Mouse (Mus musculus): ENCODE results near the gene Clcf1. TPM values are rescaled to one million over a fixed set of nuclear protein-coding genes. Genes with fewer than 3 reads are reported as not detected.

The Clcf1 gene
- total and polyA plus RNA-seq, 3 experiments = 0.42 to 2.3 TPM; not detected in 1

- peaks cover 2% of the 10 kb centered on the region; the same call in 1 of the 2 replicates for H3K79me2 ChIP-seq (ENCODE audit: control insufficient read depth, insufficient read depth, low read length, poor library complexity)
- H3K36me3 ChIP-seq (ENCODE audit: control insufficient read depth in 1 of 2, insufficient read depth in 2 of 2, low read length in 2 of 2) = peaks cover 0 to 33% of the 10 kb centered on the region in 2 experiments; a peak in 2 of 4 replicates
- no peak overlapping the region for H3K4me3 ChIP-seq (ENCODE audit: control insufficient read depth in 1 of 2, insufficient read depth in 1 of 2, low read depth in 2 of 2, low read length in 2 of 2)
- H3K9me3 ChIP-seq (replicated peaks; ENCODE audit: insufficient read depth, low read length) = no peaks in the 10 kb centered on the region
- DNase-seq (ENCODE audit: low read depth, low spot score) = no peak
- no peak for TF ChIP-seq UBTF (IDR thresholded peaks at IDR 0.05; ENCODE audit: borderline replicate concordance, insufficient read depth, low read depth, low read length)
- TF ChIP-seq ETS1 (IDR thresholded peaks at IDR 0.05; ENCODE audit: low read depth, low read length) = no peak
- no peak overlapping the region for H3K9ac ChIP-seq (ENCODE audit: control insufficient read depth, low read depth, low read length, poor library complexity, severe bottlenecking)
- no peak overlapping the region for H3K27ac ChIP-seq (ENCODE audit: control insufficient read depth, low read depth, low read length)
- peaks cover 10 to 16% of the 10 kb centered on the region in 2 experiments for H3K27me3 ChIP-seq (ENCODE audit: control insufficient read depth in 1 of 2, insufficient read depth in 2 of 2, low read length in 2 of 2)
- H3K4me1 ChIP-seq (ENCODE audit: control insufficient read depth in 1 of 2, insufficient read depth in 2 of 2, low read length in 2 of 2) = peaks cover 11 to 37% of the 10 kb centered on the region in 2 experiments
Measured at GRCm38 (mm10) chr19:4217140-4217539, 3.1 kb downstream of the Clcf1 start.

- Histone ChIP-seq H3K4me1 (ENCODE audit: control insufficient read depth in 1 of 2, insufficient read depth in 2 of 2, low read length in 2 of 2) (peaks cover 16 to 44% of the 10 kb centered on the region in 2 experiments), H3K79me2 (ENCODE audit: control insufficient read depth, insufficient read depth, low read length, poor library complexity) (peaks cover 2% of the 10 kb centered on the region; the same call in 1 of the 2 replicates), H3K27me3 (ENCODE audit: control insufficient read depth in 1 of 2, insufficient read depth in 2 of 2, low read length in 2 of 2) (peaks cover 10 to 16% of the 10 kb centered on the region in 2 experiments), H3K27ac (ENCODE audit: control insufficient read depth, low read depth, low read length) (no peak overlapping the region), H3K9me3 (replicated peaks; ENCODE audit: insufficient read depth, low read length) (no peaks in the 10 kb centered on the region), H3K4me3 (ENCODE audit: control insufficient read depth in 1 of 2, insufficient read depth in 1 of 2, low read depth in 2 of 2, low read length in 2 of 2) (no peak overlapping the region), H3K9ac (ENCODE audit: control insufficient read depth, low read depth, low read length, poor library complexity, severe bottlenecking) (no peak overlapping the region), H3K36me3 (ENCODE audit: control insufficient read depth in 1 of 2, insufficient read depth in 2 of 2, low read length in 2 of 2) (peaks cover 0 to 39% of the 10 kb centered on the region in 2 experiments; a peak in 2 of 4 replicates)
- DNase-seq (ENCODE audit: low read depth, low spot score) = no peak
- no peak for TF ChIP-seq POLR2A (IDR thresholded peaks at IDR 0.05; ENCODE audit: control insufficient read depth in 1 of 2, insufficient read depth in 1 of 2, low read depth in 1 of 2, low read length in 2 of 2, poor library complexity in 1 of 2)
- TF ChIP-seq TCF12 (IDR thresholded peaks at IDR 0.05; ENCODE audit: low read depth, low read length) = no peak
- no peak for TF ChIP-seq SMC3 (IDR thresholded peaks at IDR 0.05; ENCODE audit: low read depth, low read length)
- TF ChIP-seq POLR2AphosphoS2 (IDR thresholded peaks at IDR 0.05; ENCODE audit: low read length) = no peak
Measured at GRCm38 (mm10) chr19:4217855-4218254, 3.8 kb downstream of the Clcf1 start.

- no peak overlapping the region for H3K4me3 ChIP-seq (ENCODE audit: control insufficient read depth in 1 of 2, insufficient read depth in 1 of 2, low read depth in 2 of 2, low read length in 2 of 2)
- H3K4me1 ChIP-seq (ENCODE audit: control insufficient read depth in 1 of 2, insufficient read depth in 2 of 2, low read length in 2 of 2) = peaks cover 16 to 43% of the 10 kb centered on the region in 2 experiments
- H3K27me3 ChIP-seq (ENCODE audit: control insufficient read depth in 1 of 2, insufficient read depth in 2 of 2, low read length in 2 of 2) = peaks cover 10 to 16% of the 10 kb centered on the region in 2 experiments
- H3K27ac ChIP-seq (ENCODE audit: control insufficient read depth, low read depth, low read length) = no peak overlapping the region
- no peaks in the 10 kb centered on the region for H3K9me3 ChIP-seq (replicated peaks; ENCODE audit: insufficient read depth, low read length)
- peaks cover 0 to 37% of the 10 kb centered on the region in 2 experiments; a peak in 2 of 4 replicates for H3K36me3 ChIP-seq (ENCODE audit: control insufficient read depth in 1 of 2, insufficient read depth in 2 of 2, low read length in 2 of 2)
- H3K79me2 ChIP-seq (ENCODE audit: control insufficient read depth, insufficient read depth, low read length, poor library complexity) = peaks cover 2% of the 10 kb centered on the region; the same call in 1 of the 2 replicates
- TF ChIP-seq MAFK (IDR thresholded peaks at IDR 0.05; ENCODE audit: borderline replicate concordance, low read depth, low read length) = no peak
- TF ChIP-seq UBTF (IDR thresholded peaks at IDR 0.05; ENCODE audit: borderline replicate concordance, insufficient read depth, low read depth, low read length) = no peak
- TF ChIP-seq NRF1 (IDR thresholded peaks at IDR 0.05; ENCODE audit: insufficient read depth, low read depth, low read length, poor library complexity, severe bottlenecking) = no peak
- no peak for TF ChIP-seq BHLHE40 (IDR thresholded peaks at IDR 0.05; ENCODE audit: borderline replicate concordance, low read depth, low read length)
- TF ChIP-seq ZKSCAN1 (IDR thresholded peaks at IDR 0.05; ENCODE audit: low read depth, low read length) = no peak
- TF ChIP-seq SMC3 (IDR thresholded peaks at IDR 0.05; ENCODE audit: low read depth, low read length) = no peak
- no peak for TF ChIP-seq CHD1 (IDR thresholded peaks at IDR 0.05; ENCODE audit: low read depth, low read length)
- TF ChIP-seq MAX (IDR thresholded peaks at IDR 0.05; ENCODE audit: low read length) = no peak
- TF ChIP-seq ZC3H11A (IDR thresholded peaks at IDR 0.05; ENCODE audit: low read depth, low read length) = no peak
- no peak for TF ChIP-seq USF2 (IDR thresholded peaks at IDR 0.05; ENCODE audit: borderline replicate concordance in 1 of 2, insufficient read depth in 1 of 2, low read depth in 1 of 2, low read length in 2 of 2)
- no peak for TF ChIP-seq USF1 (IDR thresholded peaks at IDR 0.05; ENCODE audit: low read depth, low read length)
- DNase-seq (ENCODE audit: low read depth, low spot score) = no peak
- H3K9ac ChIP-seq (ENCODE audit: control insufficient read depth, low read depth, low read length, poor library complexity, severe bottlenecking) = no peak overlapping the region
Measured at GRCm38 (mm10) chr19:4218293-4218692, 4.3 kb downstream of the Clcf1 start.

Data from MEL (cell line).